Mouse (Mus musculus) inflammation-experienced regulatory T-cells (primary cell): ENCODE measurements around the gene Lalba. TPM values are rescaled to one million over a fixed set of nuclear protein-coding genes. Genes with fewer than 3 reads are reported as not detected.

Experiments used
- polyA plus RNA-seq, 2 experiments: library from polyadenylated mRNA; unstranded; fragments of 100-300 nt; shearing (Covaris generic); gene quantifications; one replicate each; pipeline ENCODE4 v1.2.1; 2017

Gene Lalba
- under 1 TPM in 1 of 2 experiments, not detected in 1; 0.38 TPM for polyA plus RNA-seq

DNA sequence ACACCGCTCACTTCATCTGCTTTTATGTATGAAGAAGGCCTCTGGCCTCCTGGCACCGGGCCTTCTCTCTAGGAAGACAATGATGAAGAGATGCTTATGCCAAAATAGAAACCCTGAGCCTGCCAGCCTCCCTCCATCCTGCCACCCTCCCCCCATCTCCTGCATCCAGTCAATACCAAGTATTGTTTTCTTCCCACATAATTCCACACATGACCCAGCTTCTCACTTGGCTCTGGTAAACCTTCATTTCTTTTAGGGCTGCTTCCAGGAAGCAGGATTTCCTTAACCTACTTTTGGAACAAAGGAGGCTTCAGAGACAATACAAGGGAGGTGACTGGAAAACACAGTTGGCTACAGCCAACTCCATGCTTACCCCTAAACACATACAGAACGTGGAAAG lies at the start of gene Lalba:
Gene Lalba, minus strand, starts transcription at position 21 of the 400 bp plus-strand sequence.

DNA sequence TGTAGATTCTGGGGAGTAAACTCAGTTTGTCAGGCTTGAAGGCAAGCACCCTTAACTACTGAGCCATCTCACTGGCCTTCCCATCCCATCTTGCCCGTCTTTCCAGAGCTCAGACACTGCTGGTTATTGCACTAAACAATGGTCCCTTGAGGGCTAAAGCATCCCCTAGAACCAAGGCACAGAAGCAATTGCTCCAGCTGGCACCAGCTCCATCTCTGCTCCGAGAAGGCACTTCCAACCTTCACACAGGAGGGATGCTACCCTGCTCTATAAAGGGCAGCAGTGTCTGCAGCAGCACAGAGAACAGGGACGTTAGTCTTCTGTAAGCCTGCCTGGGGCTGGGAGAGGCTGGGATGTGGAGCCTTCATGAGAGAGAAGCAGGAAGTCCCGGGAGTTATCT lies 9.6 kb upstream of the Lalba start, which contains the start of gene Olfr279:
Gene Olfr279, plus strand, starts transcription at position 301 of the 400 bp plus-strand sequence.

DNA sequence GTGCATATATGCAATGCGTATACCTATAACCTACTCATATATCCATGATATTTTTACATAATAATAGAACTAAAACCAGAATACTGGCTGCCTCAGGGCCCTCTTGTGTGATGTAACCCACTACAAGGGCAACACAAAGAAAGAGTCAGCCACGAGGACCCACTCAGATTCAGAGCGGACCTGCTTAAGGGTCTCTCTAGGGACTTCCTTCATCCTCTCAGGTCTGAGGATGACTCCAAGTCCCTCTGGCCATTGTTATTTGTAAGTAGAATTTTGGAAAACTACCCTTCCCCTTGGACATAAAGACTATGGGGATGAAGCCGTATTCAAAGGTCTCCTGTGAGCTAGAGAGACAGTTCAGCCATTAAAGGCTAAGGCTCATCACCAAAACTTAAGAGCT lies 12.9 kb downstream of the Lalba start, which contains the start of gene OR5BS1P:
Gene OR5BS1P, plus strand, starts transcription at position 301 of the 400 bp plus-strand sequence.

DNA sequence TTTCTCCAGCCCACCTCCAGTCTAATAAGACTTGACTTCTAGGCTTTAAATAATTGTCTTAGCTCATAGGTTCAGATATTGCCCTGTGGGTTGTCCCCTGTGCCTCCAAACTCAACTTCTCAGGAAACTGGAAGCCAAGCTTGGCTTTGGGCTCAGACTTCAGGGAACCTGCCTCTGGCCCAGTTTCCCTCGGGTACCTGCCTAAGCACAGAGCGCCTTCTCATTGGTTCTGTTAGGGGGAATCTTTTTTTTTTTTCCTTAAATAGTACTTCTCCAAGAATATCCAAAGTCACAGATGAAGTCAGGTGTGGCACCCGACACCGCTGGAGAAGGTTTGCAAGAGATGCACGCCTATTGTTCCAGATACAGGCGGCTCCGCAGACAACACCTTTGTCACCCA lies 30.2 kb downstream of the Lalba start, which contains the start of gene Olfr281:
Gene Olfr281, plus strand, starts transcription at position 301 of the 400 bp plus-strand sequence.

DNA sequence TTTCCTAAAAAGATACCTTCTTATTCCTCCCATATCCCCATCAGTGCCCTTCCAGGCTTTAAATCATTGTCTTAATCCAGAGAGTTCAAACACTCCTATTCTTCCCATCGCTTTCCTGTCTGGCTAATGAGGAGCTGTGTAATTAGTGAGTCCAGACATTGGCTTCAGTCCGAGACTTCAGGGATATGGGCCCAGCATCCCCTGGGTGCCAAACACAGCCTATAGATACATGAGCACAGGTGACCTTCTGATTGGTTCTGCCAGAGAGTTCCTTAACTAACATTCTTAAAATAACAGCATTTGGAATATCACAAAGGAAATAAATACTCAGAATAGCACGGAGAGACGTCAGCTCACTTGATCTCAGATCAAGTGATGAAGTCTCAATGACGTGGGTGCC lies 51.6 kb downstream of the Lalba start, which contains the start of gene Olfr282:
Gene Olfr282, plus strand, starts transcription at position 301 of the 400 bp plus-strand sequence.

Other genes with a start within 250 kb of the Lalba start
- gene Olfr286, start 248.3 kb downstream of the Lalba start, polyA plus RNA-seq = 1 to 10 TPM in 1 of 2 experiments, under 1 TPM in 1; 0.13 to 1.3 TPM
- under 1 TPM in 1 of 2 experiments, not detected in 1; 0.43 TPM for gene H1fnt, start 225.4 kb downstream of the Lalba start, polyA plus RNA-seq
- not detected for gene Zfp641, start 186.6 kb downstream of the Lalba start, polyA plus RNA-seq
- under 1 TPM in 1 of 2 experiments, not detected in 1; 0.07 TPM for gene Olfr285, start 165.4 kb downstream of the Lalba start, polyA plus RNA-seq
- gene Olfr284, start 141.7 kb downstream of the Lalba start, polyA plus RNA-seq = under 1 TPM in 1 of 2 experiments, not detected in 1; 0.98 TPM
- gene Olfr283, start 101.8 kb downstream of the Lalba start, polyA plus RNA-seq = not detected
- not detected for gene Olfr282, start 51.5 kb downstream of the Lalba start, polyA plus RNA-seq
- 1 to 10 TPM in 1 of 2 experiments, under 1 TPM in 1; 0.13 to 2.7 TPM for gene Olfr281, start 30.1 kb downstream of the Lalba start, polyA plus RNA-seq
- under 1 TPM; 0.11 to 0.26 TPM for gene OR5BS1P, start 12.8 kb downstream of the Lalba start, polyA plus RNA-seq
- gene Olfr279, start 9.7 kb upstream of the Lalba start, polyA plus RNA-seq = under 1 TPM; 0.24 to 0.65 TPM
- 100 to 1,000 TPM in 1 of 2 experiments, 10 to 100 TPM in 1; 95.3 to 111 TPM for gene Kansl2, start 51.5 kb upstream of the Lalba start, polyA plus RNA-seq
- 10 to 100 TPM; 59.4 to 69.7 TPM for gene Ccnt1, start 88.2 kb upstream of the Lalba start, polyA plus RNA-seq
- gene 4930415O20Rik, start 88.3 kb upstream of the Lalba start, polyA plus RNA-seq = not detected
- 1 to 10 TPM in 1 of 2 experiments, under 1 TPM in 1; 0.82 to 7.4 TPM for gene Adcy6, start 127.4 kb upstream of the Lalba start, polyA plus RNA-seq
- 1 to 10 TPM in 1 of 2 experiments, under 1 TPM in 1; 0.34 to 4.0 TPM for gene Cacnb3, start 148.1 kb upstream of the Lalba start, polyA plus RNA-seq
- gene Ddx23, start 180.2 kb upstream of the Lalba start, polyA plus RNA-seq = 10 to 100 TPM; 15.4 to 17.3 TPM
- gene Rnd1, start 194.7 kb upstream of the Lalba start, polyA plus RNA-seq = 1 to 10 TPM in 1 of 2 experiments, under 1 TPM in 1; 0.93 to 2.1 TPM
- 1 to 10 TPM in 1 of 2 experiments, under 1 TPM in 1; 0.28 to 2.4 TPM for gene Ccdc65, start 225.5 kb upstream of the Lalba start, polyA plus RNA-seq
- 1 to 10 TPM; 1.1 to 4.0 TPM for gene Fkbp11, start 245.5 kb upstream of the Lalba start, polyA plus RNA-seq